Mouse (Mus musculus): Measurements from ENCODE around the gene Gm37240. TPM values are rescaled to one million over a fixed set of nuclear protein-coding genes. Genes with fewer than 3 reads are reported as not detected.

The Gm37240 gene
- polyA plus RNA-seq, 1 experiment from 2014 or later, result 0.52 TPM

DNA sequence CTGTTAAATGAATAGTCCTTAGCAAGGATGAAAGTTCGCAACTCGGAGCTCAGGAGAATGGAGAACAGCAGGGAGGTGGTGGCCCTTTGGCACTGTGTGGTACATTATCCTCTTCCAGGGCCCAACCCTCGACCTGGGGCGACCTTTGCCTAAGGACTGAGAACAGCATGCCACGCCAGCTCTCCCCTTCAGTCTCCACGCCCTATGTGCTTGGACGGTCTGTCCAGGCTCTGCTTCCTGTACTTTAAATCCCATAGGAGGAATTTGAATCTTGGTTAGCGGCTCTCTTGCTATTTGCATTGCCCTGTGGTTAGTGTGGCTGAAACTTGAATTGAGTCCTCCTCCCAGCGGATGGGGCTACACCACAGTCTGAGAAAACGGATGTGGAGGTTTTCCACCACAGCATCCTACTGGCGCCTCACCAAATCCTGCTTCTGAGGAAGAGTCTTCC, 928 bp upstream of the Gm37240 start:
- Histone ChIP-seq H3K4me1 (replicated peaks; ENCODE audit: control insufficient read depth, insufficient read depth, low read length) (0 out of 2 replicates have a peak, but pooled peaks cover 2% of the 10 kb centered on the region), H3K36me3 (ENCODE audit: control insufficient read depth, insufficient read depth, low read length) (no peaks in the 10 kb centered on the region), H3K9me3 (ENCODE audit: control insufficient read depth, low read length) (no peaks in the 10 kb centered on the region), H3K27ac (ENCODE audit: low read depth, low read length) (no peak overlapping the region), H3K4me3 (ENCODE audit: low read depth, low read length) (peak overlapping the region; percentile 50), H3K4me2 (replicated peaks; ENCODE audit: low read depth, low read length) (peak overlapping the region; percentile 95; the same call in 1 of the 2 replicates), H3K9ac (ENCODE audit: low read depth, low read length) (no peak overlapping the region), H3K27me3 (ENCODE audit: control insufficient read depth, insufficient read depth, low read length) (peaks cover 4% of the 10 kb centered on the region)
- peak; percentile 30 for DNase-seq (ENCODE audit: low spot score)
- ATAC-seq (ENCODE audit: low FRiP score), result no peak
- WGBS, result 8% methylated on average over 11 of the region's 11 CpGs

DNA sequence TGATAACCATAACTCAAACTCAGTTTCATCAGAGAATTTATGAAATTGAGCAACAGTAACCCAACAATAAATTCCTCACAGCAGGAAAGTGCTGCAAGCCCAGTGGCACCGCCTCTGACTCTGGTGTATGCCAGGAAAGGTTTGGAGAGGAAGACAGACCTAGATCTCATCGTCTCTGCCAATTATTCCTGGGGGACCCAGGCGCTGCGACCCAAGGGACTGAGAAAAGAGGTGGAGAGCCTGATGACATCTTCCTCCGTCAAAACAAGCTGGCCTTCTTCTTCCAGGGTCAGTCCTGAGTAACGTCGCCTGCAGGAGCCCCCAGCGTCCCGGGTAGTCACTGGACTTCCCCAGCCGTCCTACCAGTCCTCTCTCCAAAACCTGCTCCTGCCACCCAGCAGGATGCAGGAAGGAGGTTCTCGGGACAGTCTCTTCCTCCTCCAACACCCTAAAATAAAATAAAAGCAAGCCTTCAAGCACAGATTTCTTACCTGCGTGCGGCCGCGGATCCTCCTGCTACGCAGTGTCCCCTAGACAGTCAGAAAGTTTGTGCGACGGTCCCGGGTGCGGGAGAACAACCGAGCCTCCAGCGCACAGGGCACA, 581 bp downstream of the Gm37240 start:
- Histone ChIP-seq H3K9me3 (ENCODE audit: control insufficient read depth, low read length) (no peaks in the 10 kb centered on the region), H3K4me2 (replicated peaks; ENCODE audit: low read depth, low read length) (peak overlapping the region; percentile 95), H3K27me3 (ENCODE audit: control insufficient read depth, insufficient read depth, low read length) (peaks cover 4% of the 10 kb centered on the region), H3K9ac (ENCODE audit: low read depth, low read length) (peak overlapping the region; percentile 44; the same call in 1 of the 2 replicates), H3K27ac (ENCODE audit: low read depth, low read length) (no peak overlapping the region), H3K36me3 (ENCODE audit: control insufficient read depth, insufficient read depth, low read length) (no peaks in the 10 kb centered on the region), H3K4me1 (replicated peaks; ENCODE audit: control insufficient read depth, insufficient read depth, low read length) (0 out of 2 replicates have a peak, but pooled peaks cover 2% of the 10 kb centered on the region), H3K4me3 (ENCODE audit: low read depth, low read length) (peak overlapping the region; percentile 50)
- 2% methylated on average over 22 of the region's 22 CpGs for WGBS
- ATAC-seq (ENCODE audit: low FRiP score) (peak; percentile 36; the same call in 1 of the 2 replicates), DNase-seq (ENCODE audit: low spot score) (no peak)

DNA sequence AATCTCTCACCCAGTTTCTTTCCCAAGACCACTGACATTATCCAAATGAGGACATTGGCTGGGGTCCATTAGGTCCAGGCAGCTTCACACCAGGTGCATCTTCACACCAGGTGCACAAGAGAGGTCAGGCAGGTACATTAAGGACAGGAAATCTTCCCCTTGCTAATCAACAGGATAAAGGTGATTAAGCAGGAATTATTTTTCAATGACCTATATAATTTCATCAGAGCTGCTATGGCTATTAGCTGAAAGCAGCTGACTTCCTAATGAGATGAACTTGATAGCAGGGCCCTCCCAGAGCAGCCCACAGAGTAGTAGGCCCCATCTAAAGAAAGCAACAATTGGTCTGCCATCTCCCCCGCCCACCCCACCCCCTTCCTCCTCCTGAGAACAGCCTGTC, 1.4 kb downstream of the Gm37240 start:
- ATAC-seq (ENCODE audit: low FRiP score), result no peak
- WGBS, result 60% methylated on average over 1 of the region's 1 CpGs
- H3K4me2 ChIP-seq (replicated peaks; ENCODE audit: low read depth, low read length), result no peak overlapping the region

GRCm38 (mm10) chr3:85880687-85881086, 6.6 kb downstream of the Gm37240 start:
- 94% methylated on average over 2 of the region's 2 CpGs for WGBS
- Histone ChIP-seq H3K36me3 (ENCODE audit: control insufficient read depth, insufficient read depth, low read length) (no peaks in the 10 kb centered on the region), H3K4me2 (replicated peaks; ENCODE audit: low read depth, low read length) (no peak overlapping the region), H3K4me3 (ENCODE audit: low read depth, low read length) (no peak overlapping the region), H3K27me3 (ENCODE audit: control insufficient read depth, insufficient read depth, low read length) (no peaks in the 10 kb centered on the region), H3K9ac (ENCODE audit: low read depth, low read length) (no peak overlapping the region), H3K4me1 (replicated peaks; ENCODE audit: control insufficient read depth, insufficient read depth, low read length) (no peaks in the 10 kb centered on the region), H3K9me3 (ENCODE audit: control insufficient read depth, low read length) (no peaks in the 10 kb centered on the region), H3K27ac (ENCODE audit: low read depth, low read length) (no peak overlapping the region)
- DNase-seq (ENCODE audit: low spot score), result no peak
- no peak for ATAC-seq (ENCODE audit: low FRiP score)

More for the DNA sequence above, 1.4 kb downstream of the Gm37240 start:
- Histone ChIP-seq H3K36me3 (ENCODE audit: control insufficient read depth, insufficient read depth, low read length) (no peaks in the 10 kb centered on the region), H3K27ac (ENCODE audit: low read depth, low read length) (no peak overlapping the region), H3K9me3 (ENCODE audit: control insufficient read depth, low read length) (no peaks in the 10 kb centered on the region), H3K27me3 (ENCODE audit: control insufficient read depth, insufficient read depth, low read length) (peaks cover 4% of the 10 kb centered on the region), H3K4me3 (ENCODE audit: low read depth, low read length) (no peak overlapping the region), H3K4me1 (replicated peaks; ENCODE audit: control insufficient read depth, insufficient read depth, low read length) (0 out of 2 replicates have a peak, but pooled peaks cover 2% of the 10 kb centered on the region), H3K9ac (ENCODE audit: low read depth, low read length) (no peak overlapping the region)
- DNase-seq (ENCODE audit: low spot score), result no peak

- Histone ChIP-seq H3K4me1 (replicated peaks; ENCODE audit: control insufficient read depth, insufficient read depth, low read length) (no peaks in the 10 kb centered on the region), H3K4me3 (ENCODE audit: low read depth, low read length) (no peak overlapping the region), H3K9ac (ENCODE audit: low read depth, low read length) (no peak overlapping the region), H3K4me2 (replicated peaks; ENCODE audit: low read depth, low read length) (no peak overlapping the region), H3K36me3 (ENCODE audit: control insufficient read depth, insufficient read depth, low read length) (no peaks in the 10 kb centered on the region), H3K27ac (ENCODE audit: low read depth, low read length) (no peak overlapping the region), H3K27me3 (ENCODE audit: control insufficient read depth, insufficient read depth, low read length) (no peaks in the 10 kb centered on the region), H3K9me3 (ENCODE audit: control insufficient read depth, low read length) (no peaks in the 10 kb centered on the region)
- 90% methylated on average over 8 of the region's 8 CpGs for WGBS
- DNase-seq (ENCODE audit: low spot score) (no peak), ATAC-seq (ENCODE audit: low FRiP score) (no peak)
Observed at GRCm38 (mm10) chr3:85880068-85880467, 7.2 kb downstream of the Gm37240 start.

- Histone ChIP-seq H3K27me3 (ENCODE audit: control insufficient read depth, insufficient read depth, low read length) (no peaks in the 10 kb centered on the region), H3K27ac (ENCODE audit: low read depth, low read length) (no peak overlapping the region), H3K4me3 (ENCODE audit: low read depth, low read length) (no peak overlapping the region), H3K4me2 (replicated peaks; ENCODE audit: low read depth, low read length) (no peak overlapping the region), H3K9me3 (ENCODE audit: control insufficient read depth, low read length) (no peaks in the 10 kb centered on the region), H3K4me1 (replicated peaks; ENCODE audit: control insufficient read depth, insufficient read depth, low read length) (no peaks in the 10 kb centered on the region), H3K36me3 (ENCODE audit: control insufficient read depth, insufficient read depth, low read length) (no peaks in the 10 kb centered on the region), H3K9ac (ENCODE audit: low read depth, low read length) (no peak overlapping the region)
- DNase-seq (ENCODE audit: low spot score) (no peak), ATAC-seq (ENCODE audit: low FRiP score) (no peak)
- WGBS, result 89% methylated on average over 5 of the region's 5 CpGs
Observed at GRCm38 (mm10) chr3:85878911-85879310, 8.4 kb downstream of the Gm37240 start.

DNA sequence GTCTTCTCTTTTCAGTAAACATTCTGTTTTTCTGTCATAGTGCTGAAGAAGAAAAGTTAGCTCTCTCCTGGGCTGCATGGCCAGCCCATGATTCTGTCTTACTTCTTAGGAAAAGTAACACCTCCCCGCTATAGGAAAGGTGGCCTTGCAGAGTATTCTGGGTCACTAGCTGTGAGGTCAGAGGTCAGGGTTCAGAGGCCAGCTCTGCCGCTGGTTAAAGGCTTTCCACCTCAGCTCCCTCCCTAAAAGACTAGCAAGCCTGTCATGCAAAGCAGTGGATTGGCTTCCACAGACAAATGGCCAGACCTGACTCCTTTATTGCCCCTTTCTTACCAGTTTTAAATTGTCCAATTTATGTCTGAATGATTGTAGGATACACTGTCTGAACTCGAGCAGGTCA, 23.3 kb downstream of the Gm37240 start:
- H3K27ac ChIP-seq (ENCODE audit: low read depth, low read length), result no peak overlapping the region
- ATAC-seq (ENCODE audit: low FRiP score) (no peak), DNase-seq (ENCODE audit: low spot score) (no peak)
- no peaks in the 10 kb centered on the region for H3K9me3 ChIP-seq (ENCODE audit: control insufficient read depth, low read length)
- H3K27me3 ChIP-seq (ENCODE audit: control insufficient read depth, insufficient read depth, low read length), result no peaks in the 10 kb centered on the region
- no peaks in the 10 kb centered on the region for H3K4me1 ChIP-seq (replicated peaks; ENCODE audit: control insufficient read depth, insufficient read depth, low read length)
- H3K4me2 ChIP-seq (replicated peaks; ENCODE audit: low read depth, low read length), result no peak overlapping the region
- WGBS, result 13% methylated on average over 3 of the region's 3 CpGs
- H3K36me3 ChIP-seq (ENCODE audit: control insufficient read depth, insufficient read depth, low read length), result no peaks in the 10 kb centered on the region
- H3K4me3 ChIP-seq (ENCODE audit: low read depth, low read length), result no peak overlapping the region
- no peak overlapping the region for H3K9ac ChIP-seq (ENCODE audit: low read depth, low read length)

- Histone ChIP-seq H3K27me3 (ENCODE audit: control insufficient read depth, insufficient read depth, low read length) (no peaks in the 10 kb centered on the region), H3K4me2 (replicated peaks; ENCODE audit: low read depth, low read length) (no peak overlapping the region), H3K9ac (ENCODE audit: low read depth, low read length) (no peak overlapping the region), H3K4me3 (ENCODE audit: low read depth, low read length) (no peak overlapping the region), H3K4me1 (replicated peaks; ENCODE audit: control insufficient read depth, insufficient read depth, low read length) (no peaks in the 10 kb centered on the region), H3K9me3 (ENCODE audit: control insufficient read depth, low read length) (no peaks in the 10 kb centered on the region), H3K36me3 (ENCODE audit: control insufficient read depth, insufficient read depth, low read length) (no peaks in the 10 kb centered on the region), H3K27ac (ENCODE audit: low read depth, low read length) (no peak overlapping the region)
- ATAC-seq (ENCODE audit: low FRiP score) (no peak), DNase-seq (ENCODE audit: low spot score) (no peak)
- WGBS, result 92% methylated on average over 2 of the region's 2 CpGs
Observed at GRCm38 (mm10) chr3:85862886-85863285, 24.4 kb downstream of the Gm37240 start.

- no peak overlapping the region for H3K27ac ChIP-seq (ENCODE audit: low read depth, low read length)
- H3K4me3 ChIP-seq (ENCODE audit: low read depth, low read length), result no peak overlapping the region
- no peak overlapping the region for H3K9ac ChIP-seq (ENCODE audit: low read depth, low read length)
- WGBS, result 83% methylated on average over 5 of the region's 5 CpGs
- no peak overlapping the region for H3K4me2 ChIP-seq (replicated peaks; ENCODE audit: low read depth, low read length)
- H3K9me3 ChIP-seq (ENCODE audit: control insufficient read depth, low read length), result no peaks in the 10 kb centered on the region
- no peak for DNase-seq (ENCODE audit: low spot score)
- no peaks in the 10 kb centered on the region for H3K27me3 ChIP-seq (ENCODE audit: control insufficient read depth, insufficient read depth, low read length)
- no peak for ATAC-seq (ENCODE audit: low FRiP score)
- no peaks in the 10 kb centered on the region for H3K36me3 ChIP-seq (ENCODE audit: control insufficient read depth, insufficient read depth, low read length)
- H3K4me1 ChIP-seq (replicated peaks; ENCODE audit: control insufficient read depth, insufficient read depth, low read length), result no peaks in the 10 kb centered on the region
Observed at GRCm38 (mm10) chr3:85860996-85861395, 26.3 kb downstream of the Gm37240 start.

Measured in hindbrain, embryonic 11.5 days (tissue).